Mouse (Mus musculus): ENCODE data around the gene Ankrd22.

Gene Ankrd22

DNA sequence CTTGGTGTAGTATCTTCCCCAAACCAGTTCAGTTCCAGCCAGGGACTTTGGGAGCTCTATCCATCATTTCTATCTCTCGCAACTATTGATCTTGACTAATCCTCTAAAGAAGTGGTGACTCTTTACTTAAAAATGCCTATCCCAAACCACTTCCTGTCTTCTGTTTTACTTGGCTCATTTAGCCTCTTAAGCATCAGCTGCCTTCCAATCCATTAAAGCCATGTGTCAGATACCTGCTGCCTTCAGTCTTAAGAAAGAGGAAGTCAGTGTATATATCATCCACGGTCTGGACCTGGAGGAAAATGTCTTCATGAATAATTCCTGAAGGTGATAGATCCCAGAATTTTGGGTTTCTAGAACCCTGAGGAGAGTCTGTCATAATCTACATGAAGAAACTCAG, 14.5 kb upstream of the Ankrd22 start:
- DNase-seq: no peak

GRCm38 (mm10) chr19:34179136-34179535, 13.3 kb upstream of the Ankrd22 start:
- DNase-seq: no peak

DNA sequence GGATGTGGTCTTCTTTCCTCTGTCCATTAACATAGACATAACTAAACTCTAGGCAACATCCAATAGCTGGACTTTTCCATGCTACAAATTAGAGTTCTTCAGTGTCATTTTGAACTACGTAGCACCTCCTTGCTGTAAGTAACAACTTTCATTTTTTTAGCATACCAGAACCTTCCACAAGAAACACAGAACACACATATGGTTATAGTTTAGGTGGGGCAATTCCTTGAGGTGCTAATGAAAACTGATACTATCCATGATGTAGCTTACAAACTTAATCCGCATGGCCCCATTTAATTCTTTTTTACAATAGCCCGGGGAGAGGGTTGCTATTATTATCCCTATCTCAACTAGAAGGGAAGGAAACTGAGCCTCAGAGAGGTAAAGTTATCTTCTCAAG, 8.2 kb upstream of the Ankrd22 start:
- DNase-seq: no peak

- DNase-seq: no peak
These were observed 5.3 kb upstream of the Ankrd22 start for GRCm38 (mm10) chr19:34171167-34171566.

- DNase-seq: no peak
These were observed 3.3 kb upstream of the Ankrd22 start for GRCm38 (mm10) chr19:34169121-34169520.

DNA sequence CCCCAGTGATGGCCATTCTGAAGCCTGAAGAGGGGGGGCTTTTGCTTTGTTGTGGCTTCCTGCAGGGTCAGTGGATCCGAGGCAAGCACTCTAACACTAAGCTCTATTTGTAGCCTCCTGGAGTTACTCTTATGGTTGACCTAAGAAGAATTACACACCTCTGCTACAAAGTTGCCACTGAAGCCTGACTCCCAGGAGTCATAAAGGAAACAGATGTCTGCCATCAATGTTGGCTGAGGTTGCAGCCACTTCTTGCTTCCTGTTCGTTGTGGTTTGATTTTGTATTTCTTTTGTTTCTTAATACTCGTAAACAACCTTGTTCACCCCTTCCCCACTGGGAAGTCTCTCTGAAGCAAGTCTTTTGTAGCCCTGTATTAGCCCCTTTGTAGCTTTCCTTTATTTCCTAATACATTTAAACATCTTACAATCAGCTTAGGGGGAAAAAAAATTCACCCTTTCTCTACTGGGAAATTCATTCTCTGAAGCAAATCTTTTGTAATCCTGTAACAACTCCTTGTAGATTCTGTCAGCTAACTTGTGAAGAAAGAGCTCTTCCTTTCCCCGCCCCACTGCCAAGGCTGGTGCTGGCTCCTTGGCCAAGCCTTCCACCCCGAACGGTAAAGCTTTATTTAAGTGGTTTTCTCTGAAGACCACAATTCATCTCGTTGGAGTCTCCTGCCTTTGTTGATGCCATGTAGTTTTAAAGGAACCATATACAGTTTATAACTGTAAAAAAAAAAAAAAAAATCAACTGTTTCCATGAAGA, 2.2 kb upstream of the Ankrd22 start:
- no peak for DNase-seq

GRCm38 (mm10) chr19:34166386-34166785, 533 bp upstream of the Ankrd22 start:
- no peak for DNase-seq

DNA sequence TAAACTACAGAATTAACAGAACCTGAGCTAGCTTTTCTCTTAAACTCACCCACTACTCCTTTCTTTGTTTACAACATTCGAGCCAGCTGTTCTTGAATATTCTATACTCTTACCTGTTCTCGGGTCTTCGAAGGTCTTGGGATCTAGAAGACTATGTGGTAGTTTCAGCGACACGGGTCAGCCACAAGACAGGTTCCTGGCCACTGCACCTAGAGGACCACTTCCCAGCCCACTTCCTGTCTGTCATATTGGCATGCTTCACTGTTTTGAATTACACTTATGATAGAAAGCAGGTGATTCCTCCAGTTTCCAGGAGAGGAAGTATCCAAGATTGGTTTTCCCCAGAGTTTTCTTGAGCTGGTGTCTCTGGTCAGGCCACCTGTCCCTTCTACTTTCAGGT, 3.2 kb downstream of the Ankrd22 start:
- no peak for DNase-seq

DNA sequence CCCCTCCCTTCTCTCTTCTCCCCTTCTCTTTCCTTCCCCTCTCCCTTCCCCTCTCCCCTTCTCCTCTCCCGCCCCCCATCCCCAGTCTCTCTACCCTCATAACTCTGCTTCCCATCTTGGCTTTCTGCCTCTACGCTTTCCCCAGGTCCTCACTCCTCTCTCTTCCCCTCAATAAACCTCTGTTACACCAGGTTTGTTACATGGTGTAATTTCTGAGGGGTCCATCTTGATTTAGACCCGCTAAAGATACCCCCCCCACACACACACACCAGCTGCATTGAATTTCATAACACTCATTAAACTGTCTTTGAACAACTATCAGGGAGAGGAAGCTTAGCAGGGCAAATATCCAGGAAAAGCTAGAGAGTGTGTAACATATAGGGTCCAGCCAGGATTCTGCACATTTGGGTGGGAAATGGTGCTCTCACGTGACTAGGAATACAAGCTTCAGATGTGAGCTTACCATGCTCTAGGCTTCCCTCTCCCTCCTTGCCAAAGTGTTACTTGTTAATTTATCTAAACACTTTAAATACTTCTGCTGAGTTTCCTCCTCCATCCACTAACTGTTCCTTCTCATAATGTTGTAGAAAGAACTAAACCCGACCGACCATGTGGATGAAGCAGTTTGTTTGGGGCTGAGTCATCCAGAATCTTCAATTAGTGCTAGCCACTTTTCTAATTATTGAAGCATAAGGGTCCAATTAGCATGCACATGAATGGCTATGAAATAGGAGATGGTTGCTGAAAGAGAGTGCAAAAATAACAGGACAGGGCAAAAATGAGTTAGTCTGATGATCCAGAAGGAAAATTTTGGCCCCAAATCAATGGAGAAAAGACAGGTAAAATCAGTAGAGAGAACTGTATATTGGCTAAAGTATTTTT, 12.3 kb downstream of the Ankrd22 start:
- DNase-seq: no peak

GRCm38 (mm10) chr19:34151909-34152308, 13.9 kb downstream of the Ankrd22 start:
- no peak for DNase-seq

- DNase-seq: no peak
These were observed 17.4 kb downstream of the Ankrd22 start for GRCm38 (mm10) chr19:34148421-34148820.

GRCm38 (mm10) chr19:34139431-34140046, 26.3 kb downstream of the Ankrd22 start:
- DNase-seq: no peak

GRCm38 (mm10) chr19:34138720-34139430, 27.0 kb downstream of the Ankrd22 start:
- DNase-seq: no peak

DNA sequence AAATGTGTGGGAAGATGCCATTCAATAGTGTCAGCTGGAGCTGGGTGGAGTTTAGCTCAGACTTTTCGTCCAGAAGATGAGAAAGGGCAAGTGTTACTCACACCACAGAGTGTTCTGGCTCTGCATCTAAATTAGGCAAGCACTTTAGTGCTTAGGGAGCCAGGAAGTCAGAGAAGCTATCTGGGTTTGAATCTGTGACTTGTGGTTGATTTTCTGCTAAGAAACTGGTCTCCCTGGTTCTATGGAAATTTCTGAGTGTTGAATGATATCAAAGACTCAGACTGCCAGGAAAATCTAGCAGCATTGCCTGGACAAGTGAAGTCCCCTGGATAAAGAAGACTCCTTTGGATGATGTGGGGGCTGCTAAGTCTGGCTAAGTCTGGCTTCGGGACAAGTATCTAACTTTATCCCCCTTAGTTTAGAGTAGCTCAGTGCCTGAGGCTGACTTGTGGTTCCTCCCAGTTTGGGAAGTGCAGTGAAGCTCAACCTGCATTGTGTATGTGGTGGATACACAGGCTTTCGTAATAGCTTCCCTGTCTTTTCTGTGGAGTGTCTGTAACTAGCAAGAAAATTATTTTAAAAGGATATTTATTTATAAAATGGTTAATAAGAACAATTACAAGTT, 45.6 kb downstream of the Ankrd22 start:
- DNase-seq: no peak

DNA sequence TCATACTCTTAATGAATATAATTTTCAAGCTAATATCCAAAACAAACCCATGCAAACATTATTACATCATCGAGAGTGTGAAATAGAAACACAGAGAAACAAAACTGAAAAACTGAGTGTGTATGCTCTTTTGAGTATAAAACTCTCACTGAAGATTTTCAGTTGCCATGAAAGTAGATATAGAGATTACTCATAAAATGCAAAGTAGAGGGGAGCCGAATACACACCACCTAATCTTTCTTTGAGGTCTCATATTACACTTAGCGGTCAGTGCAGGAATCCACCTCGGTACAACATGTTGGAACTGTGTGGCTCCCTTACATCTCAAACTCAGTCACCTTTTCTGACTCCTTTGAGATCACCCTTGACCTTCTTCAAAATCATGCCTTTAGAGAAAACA, 46.2 kb downstream of the Ankrd22 start:
- no peak for DNase-seq

GRCm38 (mm10) chr19:34119102-34119501, 46.8 kb downstream of the Ankrd22 start:
- DNase-seq: no peak

DNA sequence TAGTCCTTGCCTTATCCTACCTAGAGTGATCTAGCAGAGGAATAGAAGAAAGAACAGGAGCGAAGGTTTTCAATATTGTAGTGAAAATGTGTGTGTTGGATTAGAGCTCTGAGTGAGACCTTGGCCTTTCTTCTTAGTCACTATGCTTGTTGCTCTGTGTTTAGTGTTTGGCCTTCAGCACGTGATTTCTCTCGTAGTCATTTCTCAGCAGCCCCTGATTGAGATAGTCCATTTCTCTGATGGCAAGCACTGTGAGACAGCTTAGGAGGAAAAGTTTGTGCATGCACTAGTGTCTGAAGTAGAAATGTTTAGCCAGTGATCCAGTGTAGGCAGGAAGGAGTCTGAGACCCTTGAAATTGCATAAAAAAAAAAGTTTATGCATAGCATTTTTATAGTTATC, 61.0 kb downstream of the Ankrd22 start:
- DNase-seq: no peak

DNA sequence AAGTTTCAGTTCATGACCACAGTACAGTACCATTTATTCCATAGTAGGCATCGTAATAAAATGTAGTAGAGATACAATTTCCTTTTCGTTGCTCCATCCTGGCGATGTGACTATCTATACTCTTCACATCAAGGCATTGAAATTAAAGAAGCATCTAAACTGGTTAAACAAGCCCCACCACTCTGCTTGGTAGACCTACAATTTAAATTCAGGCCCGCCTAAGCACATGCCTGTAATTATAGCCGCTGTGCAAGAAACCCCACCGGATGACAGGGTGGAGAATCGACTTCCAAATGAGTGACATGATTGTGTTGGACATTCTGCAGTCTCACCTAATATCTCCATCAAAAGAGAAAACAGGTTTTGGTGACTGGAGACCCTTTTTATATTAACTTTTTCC, 64.0 kb downstream of the Ankrd22 start:
- DNase-seq: no peak

GRCm38 (mm10) chr19:34100633-34101032, 65.2 kb downstream of the Ankrd22 start, which contains the start of gene Lipm:
TSS of gene Lipm (plus strand) at chr19:34100933.
- DNase-seq: no peak

GRCm38 (mm10) chr19:34096228-34096627, 69.6 kb downstream of the Ankrd22 start:
- no peak for DNase-seq

DNA sequence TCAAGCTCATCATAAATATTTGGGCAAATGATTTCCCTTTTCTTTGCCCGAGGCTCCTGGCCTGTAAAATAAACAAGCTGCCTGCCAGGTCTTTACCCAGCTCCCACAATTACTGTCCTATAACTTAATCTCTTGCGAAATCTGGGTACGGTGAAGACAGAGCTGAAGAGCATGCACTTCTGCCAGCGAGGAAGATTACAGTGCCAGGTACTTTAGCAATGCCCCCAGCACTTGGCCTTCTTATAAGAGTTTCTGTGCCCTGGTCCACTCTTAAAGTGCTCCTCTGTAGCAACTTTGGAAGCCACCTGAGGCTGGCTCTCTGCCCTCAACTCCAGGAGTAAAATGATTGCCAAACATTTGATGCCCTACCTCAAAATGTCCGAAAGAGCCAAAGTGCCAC, 70.5 kb downstream of the Ankrd22 start:
- DNase-seq: no peak

DNA sequence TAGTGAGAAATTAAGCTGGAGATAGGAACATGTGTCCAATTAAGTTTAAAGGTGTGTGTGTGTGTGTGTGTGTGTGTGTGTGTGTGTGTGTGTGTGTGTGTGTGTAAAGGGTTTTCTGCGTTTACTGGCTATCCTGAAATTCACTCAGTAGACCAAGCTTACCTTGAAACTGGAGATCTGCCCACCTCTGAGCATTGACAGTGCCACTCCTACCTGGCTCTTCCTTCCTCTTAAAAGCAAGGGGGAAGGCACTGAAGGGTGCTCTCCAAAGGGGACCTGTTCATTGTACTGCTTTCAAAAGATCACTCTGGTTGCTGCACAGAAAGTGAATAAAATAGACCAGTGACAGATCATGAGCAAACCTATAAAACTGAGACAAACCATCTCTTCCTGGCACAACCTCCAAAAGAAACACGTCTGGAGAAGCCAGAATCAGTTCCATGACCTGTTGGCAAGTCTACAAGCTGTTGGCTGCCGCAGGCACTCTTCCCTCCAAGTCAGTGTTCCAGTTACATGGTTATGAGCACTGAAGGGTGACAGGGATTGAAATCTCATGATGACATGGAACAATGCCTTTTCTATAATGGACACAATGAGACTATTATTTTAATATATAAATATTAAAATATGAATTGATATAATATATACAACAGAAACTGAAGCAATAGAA, 76.7 kb downstream of the Ankrd22 start:
- no peak for DNase-seq
